Mouse (Mus musculus): ENCODE results near the gene Uba7.

GRCm38 (mm10) chr9:107984754-107985055 lies 9.4 kb downstream of the Uba7 start:
- TF ChIP-seq CTCF (IDR thresholded peaks at IDR 0.05; ENCODE audit: borderline replicate concordance, insufficient read depth, low read depth, low read length) (no peak), POLR2A (IDR thresholded peaks at IDR 0.05; ENCODE audit: borderline replicate concordance, insufficient read depth, low read length) (no peak)
